Mouse (Mus musculus) megakaryocyte, embryonic 14.5 days (primary cell): ENCODE measurements around the gene Col4a2.

Source experiments
- FLI1 ChIP-seq: IDR thresholded peaks from 2 replicates; pipeline ENCODE4 v1.6.1; 2012; ENCODE audit warnings: low read length, inconsistent platforms, mixed read lengths
- GATA1 ChIP-seq: IDR thresholded peaks from 3 replicates; pipeline ENCODE4 v1.6.1; 2012; ENCODE audit warnings: mixed read lengths, low read length, inconsistent platforms, borderline replicate concordance

DNA sequence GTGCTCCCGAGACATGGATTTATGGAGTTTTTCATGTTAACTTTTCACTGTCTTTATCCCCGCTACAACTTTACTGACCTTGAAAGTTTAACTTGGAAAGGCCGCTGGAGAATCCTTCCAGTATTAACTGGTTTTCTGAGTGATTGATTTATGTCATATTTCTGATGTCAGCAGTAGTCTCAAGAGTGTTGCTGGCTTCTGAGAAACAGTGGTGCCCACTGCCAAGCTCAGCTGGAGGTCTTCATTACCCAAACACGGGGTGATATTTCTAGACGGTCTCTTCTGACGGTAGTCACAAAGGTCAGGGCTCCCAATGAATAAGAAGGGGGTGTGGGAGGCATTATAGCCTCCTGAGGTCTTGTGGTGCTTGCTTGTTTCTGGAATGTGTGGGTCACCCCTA lies 21.1 kb downstream of the Col4a2 start:
- no peak for TF ChIP-seq GATA1
- TF ChIP-seq FLI1 = no peak
